Comparison of ENCODE assay signal across 14 mouse cellular contexts in genomic region chr4:102507753-102508152, GRCm38 (mm10).
DNase-seq lines count a peak whose midpoint lies in the region; ATAC-seq and TF ChIP-seq lines count a peak whose summit lies in the region.
"Had no signal": no experiment of that assay in that cellular context is flagged by ENCODE, and none has a peak within 500 bp of the region (broad histone marks: within the 10 kb centered on the region; RNA-seq: fewer than 3 reads in every experiment).

No protein-coding gene starts in this region.

- 95% methylated on average over 2 of the region's 2 CpGs for WGBS in hindbrain, postnatal 0 days
- 79% methylated on average over 2 of the region's 2 CpGs for WGBS in hindbrain, embryonic 16.5 days
- WGBS in lung, embryonic 15.5 days = 78% methylated on average over 2 of the region's 2 CpGs

- ATAC-seq in hindbrain, postnatal 0 days = no peak
- ATAC-seq in hindbrain, embryonic 16.5 days = no peak
- ATAC-seq in lung, embryonic 15.5 days (ENCODE audit: borderline replicate concordance, extremely low read depth, low FRiP score, low TSS enrichment) = no peak
- ATAC-seq: forebrain, postnatal 0 days had no signal

- H3K9me3 ChIP-seq in hindbrain, postnatal 0 days (ENCODE audit: low read length) = no peaks in the 10 kb centered on the region
- H3K9me3 ChIP-seq in hindbrain, embryonic 16.5 days (ENCODE audit: control insufficient read depth, low read length) = no peaks in the 10 kb centered on the region
- no peaks in the 10 kb centered on the region for H3K9me3 ChIP-seq in lung, embryonic 15.5 days
- no peaks in the 10 kb centered on the region for H3K9me3 ChIP-seq in MEL (replicated peaks; ENCODE audit: insufficient read depth, low read length)
- H3K9me3 ChIP-seq: hindbrain, embryonic 15.5 days; limb, embryonic 13.5 days had no signal

- no peak for TF ChIP-seq EP300 in MEL (IDR thresholded peaks at IDR 0.05; ENCODE audit: low read depth in 1 of 2, low read length in 2 of 2)

- H3K79me2 ChIP-seq in MEL (ENCODE audit: control insufficient read depth, insufficient read depth, low read length, poor library complexity) = no peaks in the 10 kb centered on the region

- peak; percentile 25 for TF ChIP-seq RAD21 in MEL (IDR thresholded peaks at IDR 0.05; ENCODE audit: low read depth, low read length)

- TF ChIP-seq POLR2A in MEL (IDR thresholded peaks at IDR 0.05; ENCODE audit: control insufficient read depth in 1 of 2, insufficient read depth in 1 of 2, low read depth in 1 of 2, low read length in 2 of 2, poor library complexity in 1 of 2) = no peak

- no peak overlapping the region for H3K9ac ChIP-seq in hindbrain, postnatal 0 days (replicated peaks; ENCODE audit: low read length)
- H3K9ac ChIP-seq in hindbrain, embryonic 16.5 days (ENCODE audit: low read depth, low read length) = no peak overlapping the region
- H3K9ac ChIP-seq in lung, embryonic 15.5 days = no peak overlapping the region
- H3K9ac ChIP-seq in MEL (ENCODE audit: control insufficient read depth, low read depth, low read length, poor library complexity, severe bottlenecking) = peak overlapping the region; percentile 52; the same call in 1 of the 2 replicates
- H3K9ac ChIP-seq: forebrain, postnatal 0 days; hindbrain, embryonic 15.5 days; limb, embryonic 13.5 days had no signal

- no peak overlapping the region for H3K27ac ChIP-seq in hindbrain, postnatal 0 days
- no peak overlapping the region for H3K27ac ChIP-seq in hindbrain, embryonic 16.5 days (ENCODE audit: low read depth, low read length)
- H3K27ac ChIP-seq in lung, embryonic 15.5 days = 0 out of 2 replicates have a peak overlapping the region, but pooled peaks have one; percentile 23
- H3K27ac ChIP-seq in MEL (ENCODE audit: control insufficient read depth, low read depth, low read length) = no peak overlapping the region
- H3K27ac ChIP-seq: hindbrain, embryonic 15.5 days; limb, embryonic 13.5 days had no signal

- peak; percentile 17 for TF ChIP-seq CTCF in hindbrain, postnatal 0 days (IDR thresholded peaks at IDR 0.05; ENCODE audit: low read depth)
- peak; percentile 29 to 48 (median 47); a peak in 5 of 6 replicates for TF ChIP-seq CTCF in MEL (IDR thresholded peaks at IDR 0.05 in 2 of 3, conservative IDR thresholded peaks at IDR 0.05 in 1 of 3; ENCODE audit: control insufficient read depth in 1 of 3, insufficient read depth in 1 of 3, low read depth in 2 of 3, low read length in 3 of 3, poor library complexity in 1 of 3, severe bottlenecking in 1 of 3)

- H3K4me1 ChIP-seq in hindbrain, postnatal 0 days (ENCODE audit: insufficient read depth, low read length) = peaks cover 13% of the 10 kb centered on the region; the same call in 1 of the 2 replicates
- peaks cover 15% of the 10 kb centered on the region for H3K4me1 ChIP-seq in hindbrain, embryonic 16.5 days (ENCODE audit: control insufficient read depth, insufficient read depth, low read depth, low read length)
- peaks cover 17% of the 10 kb centered on the region for H3K4me1 ChIP-seq in lung, embryonic 15.5 days
- peaks cover 3 to 8% of the 10 kb centered on the region in 2 experiments; a peak in 2 of 4 replicates for H3K4me1 ChIP-seq in MEL (ENCODE audit: control insufficient read depth in 1 of 2, insufficient read depth in 2 of 2, low read length in 2 of 2)

- no peak overlapping the region for H3K4me3 ChIP-seq in hindbrain, postnatal 0 days (ENCODE audit: low read length)
- no peak overlapping the region for H3K4me3 ChIP-seq in hindbrain, embryonic 16.5 days (ENCODE audit: low read length)
- H3K4me3 ChIP-seq in lung, embryonic 15.5 days = no peak overlapping the region
- peak overlapping the region in 1 of 2 experiments; percentile 58; a peak in 2 of 4 replicates for H3K4me3 ChIP-seq in MEL (ENCODE audit: control insufficient read depth in 1 of 2, insufficient read depth in 1 of 2, low read depth in 2 of 2, low read length in 2 of 2)
- H3K4me3 ChIP-seq: hindbrain, embryonic 15.5 days; limb, embryonic 13.5 days had no signal

- no peaks in the 10 kb centered on the region for H3K36me3 ChIP-seq in hindbrain, postnatal 0 days (ENCODE audit: insufficient read depth, low read length)
- no peaks in the 10 kb centered on the region for H3K36me3 ChIP-seq in hindbrain, embryonic 16.5 days (ENCODE audit: control insufficient read depth, insufficient read depth, low read length)
- no peaks in the 10 kb centered on the region for H3K36me3 ChIP-seq in lung, embryonic 15.5 days
- H3K36me3 ChIP-seq in MEL (ENCODE audit: control insufficient read depth in 1 of 2, insufficient read depth in 2 of 2, low read length in 2 of 2) = peaks cover 0 to 3% of the 10 kb centered on the region in 2 experiments; a peak in 2 of 4 replicates
- H3K36me3 ChIP-seq: hindbrain, embryonic 15.5 days; limb, embryonic 13.5 days had no signal

- no peak for DNase-seq in hindbrain, postnatal 0 days (ENCODE audit: low spot score)
- no peak for DNase-seq in lung, postnatal 25 days (ENCODE audit: low spot score)
- peak; percentile 58 for DNase-seq in MEL (ENCODE audit: low read depth, low spot score)
- DNase-seq in thymus, postnatal 14 days = peak; percentile 40
- DNase-seq in cerebellum, adult 11-12 months = no peak
- no peak for DNase-seq in embryo, embryonic 9.5 days (ENCODE audit: extremely low spot score)
- DNase-seq: cerebellum, adult 18-20 months; forebrain, postnatal 0 days; gastrocnemius, postnatal 36 days; kidney, postnatal 14 days had no signal

- H3K4me2 ChIP-seq in hindbrain, postnatal 0 days (ENCODE audit: low read depth, low read length) = no peak overlapping the region
- no peak overlapping the region for H3K4me2 ChIP-seq in hindbrain, embryonic 16.5 days (ENCODE audit: low read length)
- H3K4me2 ChIP-seq in lung, embryonic 15.5 days = no peak overlapping the region
- H3K4me2 ChIP-seq: hindbrain, embryonic 15.5 days; limb, embryonic 13.5 days had no signal

- no peaks in the 10 kb centered on the region for H3K27me3 ChIP-seq in hindbrain, postnatal 0 days (ENCODE audit: insufficient read depth, low read length)
- H3K27me3 ChIP-seq in hindbrain, embryonic 16.5 days (replicated peaks; ENCODE audit: control insufficient read depth, insufficient read depth, low read length) = no peaks in the 10 kb centered on the region
- H3K27me3 ChIP-seq in lung, embryonic 15.5 days = no peaks in the 10 kb centered on the region
- H3K27me3 ChIP-seq in MEL (ENCODE audit: control insufficient read depth in 1 of 2, insufficient read depth in 2 of 2, low read length in 2 of 2) = no peaks in the 10 kb centered on the region; a peak in 2 of 4 replicates
- H3K27me3 ChIP-seq: hindbrain, embryonic 15.5 days; limb, embryonic 13.5 days had no signal

TF ChIP-seq in MEL, 35 proteins besides CTCF, POLR2A, EP300 and RAD21:
- TF ChIP-seq SMC3 (IDR thresholded peaks at IDR 0.05; ENCODE audit: low read depth, low read length) (peak; percentile 40), GATA1 (IDR thresholded peaks at IDR 0.05; ENCODE audit: low read depth, low read length) (no peak), ZNF384 (IDR thresholded peaks at IDR 0.05; ENCODE audit: low read depth, low read length) (0 out of 2 replicates have a peak, but pooled peaks have one; percentile 9), MAX (IDR thresholded peaks at IDR 0.05; ENCODE audit: low read length) (0 out of 2 replicates have a peak, but pooled peaks have one; percentile 47), MYC (IDR thresholded peaks at IDR 0.05; ENCODE audit: low read depth, low read length) (peak; percentile 79), ZC3H11A (IDR thresholded peaks at IDR 0.05; ENCODE audit: low read depth, low read length) (0 out of 2 replicates have a peak, but pooled peaks have one; percentile 18)

Comparison
In these comparisons a context has a peak if more than half of its experiments do, and no peak if none do; other contexts are left out.
1. DNase-seq: peak in MEL (single experiment) and thymus, postnatal 14 days (single experiment); none in hindbrain, postnatal 0 days (single experiment), lung, postnatal 25 days (single experiment), cerebellum, adult 11-12 months (single experiment) and embryo, embryonic 9.5 days (single experiment).